Mouse (Mus musculus): ENCODE data around the gene Olfr850.

Gene Olfr850

GRCm38 (mm10) chr9:19478148-19478547, at the start of gene Olfr850:
Gene Olfr850 (minus strand): TSS chr9:19478248.
- no peak for DNase-seq

DNA sequence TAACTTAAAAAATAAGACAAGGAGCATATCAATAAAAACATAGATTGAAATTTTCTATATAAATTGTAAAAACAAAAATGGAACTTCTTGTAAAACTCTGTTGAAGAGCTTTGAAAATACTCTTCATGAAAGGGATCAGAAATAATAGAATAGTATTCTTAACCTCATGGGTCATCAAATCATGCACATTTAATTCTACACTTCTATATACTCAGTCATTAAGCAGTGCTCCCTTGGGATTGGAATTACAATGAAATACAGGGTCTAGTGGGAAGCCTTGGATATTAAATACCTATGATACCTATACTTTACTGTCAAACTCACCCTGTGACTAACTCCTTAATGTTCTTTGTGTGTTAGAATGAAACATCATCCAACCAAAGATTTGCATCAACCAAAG, 14.9 kb upstream of the Olfr850 start, which contains the start of gene Olfr851:
Gene Olfr851 (plus strand): TSS at position 301 of the 400 bp plus-strand sequence.
- DNase-seq = no peak

- no peak for DNase-seq
These were observed 38.1 kb downstream of the Olfr850 start, which contains the start of gene Olfr849 for GRCm38 (mm10) chr9:19439966-19440365. Gene Olfr849 (plus strand): TSS chr9:19440266.

Data from cerebellum, adult 8-10 months (tissue).